Mouse (Mus musculus): ENCODE measurements around the gene Ccl17. TPM values are rescaled to one million over a fixed set of nuclear protein-coding genes. Genes with fewer than 3 reads are reported as not detected.

The Ccl17 gene
- polyA plus RNA-seq, 1 experiment from 2014 or later: 0.51 TPM

GRCm38 (mm10) chr8:94857346-94858173 lies 47.3 kb downstream of the Ccl17 start, which contains the start of gene Polr2c:
TSS of gene Polr2c (plus strand) at chr8:94857450.
- Histone ChIP-seq H3K4me1 (ENCODE audit: control insufficient read depth, insufficient read depth, low read length) (peaks cover 6% of the 10 kb centered on the region), H3K27ac (ENCODE audit: low read length) (peak within 1 kb of the TSS; percentile 69), H3K4me2 (ENCODE audit: low read depth, low read length) (peak within 1 kb of the TSS; percentile 70), H3K9ac (ENCODE audit: low read length) (peak within 1 kb of the TSS; percentile 96), H3K9me3 (replicated peaks; ENCODE audit: control insufficient read depth, low read length) (no peaks in the 10 kb centered on the region), H3K36me3 (ENCODE audit: control insufficient read depth, insufficient read depth) (peaks cover 30% of the 10 kb centered on the region), H3K27me3 (ENCODE audit: control insufficient read depth, insufficient read depth, low read length) (no peaks in the 10 kb centered on the region), H3K4me3 (ENCODE audit: low read length) (peak within 1 kb of the TSS; percentile 93)
- peak; percentile 85 for ATAC-seq (replicated peaks; ENCODE audit: extremely low read depth, insufficient read depth, low FRiP score)
- under 1% methylated on average over 68 of the region's 68 CpGs for WGBS

GRCm38 (mm10) chr8:94861352-94861910 lies 51.2 kb downstream of the Ccl17 start:
- Histone ChIP-seq H3K4me1 (ENCODE audit: control insufficient read depth, insufficient read depth, low read length) (peaks cover 6% of the 10 kb centered on the region), H3K9me3 (replicated peaks; ENCODE audit: control insufficient read depth, low read length) (no peaks in the 10 kb centered on the region), H3K36me3 (ENCODE audit: control insufficient read depth, insufficient read depth) (peaks cover 31% of the 10 kb centered on the region), H3K4me3 (ENCODE audit: low read length) (no peak overlapping the region), H3K4me2 (ENCODE audit: low read depth, low read length) (no peak overlapping the region), H3K9ac (ENCODE audit: low read length) (no peak overlapping the region), H3K27me3 (ENCODE audit: control insufficient read depth, insufficient read depth, low read length) (no peaks in the 10 kb centered on the region), H3K27ac (ENCODE audit: low read length) (no peak overlapping the region)
- ATAC-seq (replicated peaks; ENCODE audit: extremely low read depth, insufficient read depth, low FRiP score): no peak
- 58% methylated on average over 8 of the region's 8 CpGs for WGBS

Other genes with a start within 250 kb of the Ccl17 start
- gene Rspry1, start 208.5 kb upstream of the Ccl17 start, polyA plus RNA-seq (2015; fragmentation: Nextera tagmentation; extraction: Ambion mirVana): 23.6 and 26.8 TPM in 2 replicates
- 34.7 and 42.1 TPM in 2 replicates for gene Fam192a, start 208.5 kb upstream of the Ccl17 start, polyA plus RNA-seq (2015; fragmentation: Nextera tagmentation; extraction: Ambion mirVana)
- 116 and 117 TPM in 2 replicates for gene Arl2bp, start 143.9 kb upstream of the Ccl17 start, polyA plus RNA-seq (2015; fragmentation: Nextera tagmentation; extraction: Ambion mirVana)
- 0.29 and 0.57 TPM in 2 replicates for gene Pllp, start 114.2 kb upstream of the Ccl17 start, polyA plus RNA-seq (2015; fragmentation: Nextera tagmentation; extraction: Ambion mirVana)
- gene Ccl22, start 64.9 kb upstream of the Ccl17 start, polyA plus RNA-seq (2015; fragmentation: Nextera tagmentation; extraction: Ambion mirVana): 0.16 TPM in 1 of 2 replicates, not detected in the other
- gene Cx3cl1, start 38.4 kb upstream of the Ccl17 start, polyA plus RNA-seq (2015; fragmentation: Nextera tagmentation; extraction: Ambion mirVana): 8.2 and 9.3 TPM in 2 replicates
- gene Coq9, start 27.9 kb downstream of the Ccl17 start, polyA plus RNA-seq (2015; fragmentation: Nextera tagmentation; extraction: Ambion mirVana): 194 and 209 TPM in 2 replicates
- 88.2 and 98.8 TPM in 2 replicates for gene Ciapin1, start 27.9 kb downstream of the Ccl17 start, polyA plus RNA-seq (2015; fragmentation: Nextera tagmentation; extraction: Ambion mirVana)
- gene Polr2c, start 47.0 kb downstream of the Ccl17 start, polyA plus RNA-seq (2015; fragmentation: Nextera tagmentation; extraction: Ambion mirVana): 123 and 134 TPM in 2 replicates
- gene Dok4, start 65.9 kb downstream of the Ccl17 start, polyA plus RNA-seq (2015; fragmentation: Nextera tagmentation; extraction: Ambion mirVana): 28.9 and 33.7 TPM in 2 replicates
- 17.4 and 19.8 TPM in 2 replicates for gene Ccdc102a, start 107.6 kb downstream of the Ccl17 start, polyA plus RNA-seq (2015; fragmentation: Nextera tagmentation; extraction: Ambion mirVana)
- gene Adgrg5, start 113.2 kb downstream of the Ccl17 start, polyA plus RNA-seq (2015; fragmentation: Nextera tagmentation; extraction: Ambion mirVana): 0.71 and 1.4 TPM in 2 replicates
- gene Adgrg1, start 164.3 kb downstream of the Ccl17 start, polyA plus RNA-seq (2015; fragmentation: Nextera tagmentation; extraction: Ambion mirVana): 12.0 and 18.0 TPM in 2 replicates
- gene Adgrg3, start 207.2 kb downstream of the Ccl17 start, polyA plus RNA-seq (2015; fragmentation: Nextera tagmentation; extraction: Ambion mirVana): 4.9 and 5.2 TPM in 2 replicates
- gene Drc7, start 244.7 kb downstream of the Ccl17 start, polyA plus RNA-seq (2015; fragmentation: Nextera tagmentation; extraction: Ambion mirVana): 0.46 and 0.56 TPM in 2 replicates

Data from heart, embryonic 16.5 days (tissue).